Mouse (Mus musculus): Measurements from ENCODE around the gene Smim20. TPM values are rescaled to one million over a fixed set of nuclear protein-coding genes. Genes with fewer than 3 reads are reported as not detected.

Gene Smim20
- polyA plus RNA-seq, 1 experiment from 2014 or later = 57.9 TPM

GRCm38 (mm10) chr5:53326491-53326890 lies 59.6 kb downstream of the Smim20 start:
- Histone ChIP-seq H3K27me3 (ENCODE audit: control insufficient read depth, insufficient read depth, low read length) (no peaks in the 10 kb centered on the region), H3K4me2 (ENCODE audit: low read depth, low read length) (no peak overlapping the region), H3K36me3 (replicated peaks; ENCODE audit: control insufficient read depth, insufficient read depth, low read depth, low read length) (no peaks in the 10 kb centered on the region), H3K4me1 (ENCODE audit: control insufficient read depth, insufficient read depth, low read length) (no peaks in the 10 kb centered on the region), H3K4me3 (ENCODE audit: low read depth, low read length) (no peak overlapping the region), H3K9ac (replicated peaks; ENCODE audit: low read length) (no peak overlapping the region), H3K27ac (replicated peaks; ENCODE audit: low read depth, low read length) (no peak overlapping the region), H3K9me3 (replicated peaks; ENCODE audit: control insufficient read depth, low read length) (no peaks in the 10 kb centered on the region)
- DNase-seq (ENCODE audit: low spot score) (no peak), ATAC-seq (replicated peaks; ENCODE audit: insufficient number of reproducible peaks, low FRiP score, low TSS enrichment, low read depth) (no peak)
- 76% methylated on average over 5 of the region's 5 CpGs for WGBS

Other genes starting within 250 kb of the Smim20 start
- gene Slc34a2, start 229.0 kb upstream of the Smim20 start, polyA plus RNA-seq (2014; fragmentation: Nextera tagmentation; extraction: Ambion mirVana) = 0.14 TPM in 1 of 2 replicates, not detected in the other
- gene Sel1l3, start 53.2 kb upstream of the Smim20 start, polyA plus RNA-seq (2014; fragmentation: Nextera tagmentation; extraction: Ambion mirVana) = 2.1 TPM in 2 replicates
- 61.0 and 68.5 TPM in 2 replicates for gene Rbpj, start 199.1 kb downstream of the Smim20 start, polyA plus RNA-seq (2014; fragmentation: Nextera tagmentation; extraction: Ambion mirVana)

Data from embryonic facial prominence, embryonic 11.5 days (tissue).